Mouse (Mus musculus) layer of hippocampus, adult 2 months (tissue): ENCODE results near the gene Zfp655. TPM values are rescaled to one million over a fixed set of nuclear protein-coding genes. Genes with fewer than 3 reads are reported as not detected.
"Not testable (repeated sequence)": the region's sequence is repeated elsewhere in the genome, so short reads cannot be mapped to it uniquely, and the experiment has no call there.

Experiments used
- DNase-seq, 2 experiments: peaks; one replicate each; pipeline ENCODE4 v3.0.0; 2022; ENCODE audit warnings: low spot score in 2 of 2
- H3K27ac ChIP-seq: fragments of 200-600 bp; 2 replicates; pipeline ENCODE4 v1.8.1; 2022
- H3K4me3 ChIP-seq: fragments of 200-600 bp; 2 replicates; pipeline ENCODE4 v1.8.1; 2022; ENCODE audit warnings: mild to moderate bottlenecking
- CTCF ChIP-seq: fragments of 200-600 bp; conservative IDR thresholded peaks from 2 replicates; pipeline ENCODE4 v1.8.1; 2022; ENCODE audit warnings: antibody characterized with exemption, mild to moderate bottlenecking, moderate library complexity
- total RNA-seq, 2 experiments: library from RNA; stranded (reverse); gene quantifications; 2 replicates each; pipeline ENCODE4 v1.2.3; 2021

Zfp655 gene
- total RNA-seq, 2 experiments from 2014 or later: 27.5 to 28.4 TPM

DNA sequence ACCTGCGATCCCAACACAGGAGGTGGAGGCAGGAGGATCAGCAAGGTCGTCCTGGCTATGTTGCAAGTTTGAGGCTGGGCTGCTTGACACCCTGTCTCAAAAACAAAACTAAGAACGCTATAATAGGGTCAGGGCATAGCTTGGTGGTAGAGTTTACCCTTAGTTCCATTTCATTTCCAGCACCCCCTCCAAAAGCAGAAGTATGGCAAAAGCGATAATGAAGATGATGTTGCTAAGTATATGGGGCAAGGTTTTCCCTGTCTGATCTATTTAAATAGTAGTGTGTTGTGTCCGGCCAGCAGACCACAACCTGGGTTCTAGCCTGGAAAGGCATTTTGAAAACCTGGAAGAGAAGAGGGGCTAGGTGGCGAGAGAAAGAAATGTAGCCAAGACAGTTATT is 23.6 kb upstream of the Zfp655 start:
- no peak overlapping the region for H3K4me3 ChIP-seq
- TF ChIP-seq CTCF: no peak
- no peak overlapping the region for H3K27ac ChIP-seq
- DNase-seq: no peak

DNA sequence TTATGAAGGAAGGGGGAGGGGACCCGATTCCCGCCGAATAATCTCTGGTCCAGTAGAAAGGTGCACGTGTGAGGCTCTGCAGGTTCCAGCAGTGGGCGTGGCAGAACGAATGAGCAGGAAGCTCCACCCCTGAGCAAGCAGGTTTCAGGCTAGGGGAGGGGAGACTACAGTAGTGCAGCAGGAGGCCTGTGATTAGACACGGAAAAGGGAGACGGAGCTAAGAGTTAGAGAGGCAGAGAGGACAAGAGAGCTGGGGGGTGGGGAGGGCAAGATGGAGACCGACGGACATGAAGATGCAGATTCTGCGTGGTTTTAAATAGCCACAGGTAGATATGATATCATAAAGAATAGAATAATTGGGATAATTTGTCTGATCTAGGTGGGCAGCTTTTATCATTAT is 23.1 kb upstream of the Zfp655 start:
- not testable (repeated sequence) for DNase-seq, H3K4me3 ChIP-seq, H3K27ac ChIP-seq

DNA sequence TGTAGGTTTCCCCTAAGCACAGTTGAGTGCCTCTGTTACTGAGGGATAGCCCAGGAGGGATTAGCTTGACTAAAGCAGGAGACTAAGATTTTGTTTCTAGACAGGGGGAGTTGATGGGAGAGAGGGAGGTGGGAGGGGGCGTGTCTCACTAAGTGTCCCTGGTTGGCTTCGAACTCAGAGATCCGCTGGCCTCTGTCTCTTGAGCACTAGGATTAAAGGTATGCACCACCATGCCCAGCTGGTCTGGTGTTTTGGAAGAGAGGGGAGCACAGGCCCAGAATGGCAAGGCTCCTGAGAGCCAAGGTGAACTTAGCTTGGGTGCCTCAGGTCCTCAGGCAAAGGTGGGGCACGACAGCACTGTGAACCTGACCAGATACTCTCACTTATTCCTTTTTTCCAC is 20.2 kb upstream of the Zfp655 start:
- H3K27ac ChIP-seq: no peak overlapping the region
- no peak overlapping the region for H3K4me3 ChIP-seq
- no peak for DNase-seq
- no peak for TF ChIP-seq CTCF

DNA sequence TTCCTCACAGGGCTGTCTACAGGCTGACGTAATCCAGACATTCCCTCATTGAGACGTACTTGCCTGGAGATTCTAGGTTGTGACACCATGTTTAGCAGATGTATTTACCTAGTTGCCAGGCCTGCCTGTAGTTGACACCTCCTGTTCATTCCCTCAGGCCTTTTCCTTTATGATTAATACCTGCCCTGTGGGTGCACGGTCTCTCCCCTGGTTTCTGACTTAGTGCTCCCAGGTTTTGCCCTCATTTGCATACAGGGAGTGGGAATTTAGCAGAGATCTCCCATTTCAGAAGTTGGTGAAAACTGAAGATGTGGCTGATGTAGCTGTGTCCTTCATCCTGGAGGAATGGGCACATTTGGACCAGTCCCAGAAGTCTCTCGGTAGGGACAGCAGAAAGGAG is 19.3 kb upstream of the Zfp655 start:
- Histone ChIP-seq H3K27ac (no peak overlapping the region), H3K4me3 (no peak overlapping the region)
- no peak for TF ChIP-seq CTCF
- DNase-seq: no peak

DNA sequence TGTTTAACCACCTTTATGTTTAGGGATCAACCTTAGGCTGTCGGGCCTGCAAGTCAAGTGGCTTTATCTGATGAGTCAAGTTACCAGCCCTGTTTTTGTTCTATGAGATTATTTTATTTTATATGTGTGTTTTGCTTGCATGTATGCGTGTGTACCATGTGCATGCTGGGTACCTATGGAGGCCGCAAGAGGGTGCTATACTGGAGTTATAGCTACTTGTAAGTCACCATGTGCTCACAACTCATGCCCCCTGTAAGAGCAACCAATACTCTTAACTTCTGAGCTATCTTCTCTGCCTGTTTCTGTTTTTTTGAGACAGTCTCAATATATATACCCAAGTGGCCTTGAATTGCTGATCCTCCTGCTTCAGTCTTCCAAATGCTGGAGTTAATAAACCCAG is 18.0 kb upstream of the Zfp655 start:
- DNase-seq: no peak
- TF ChIP-seq CTCF: no peak
- Histone ChIP-seq H3K27ac (no peak overlapping the region), H3K4me3 (no peak overlapping the region)

DNA sequence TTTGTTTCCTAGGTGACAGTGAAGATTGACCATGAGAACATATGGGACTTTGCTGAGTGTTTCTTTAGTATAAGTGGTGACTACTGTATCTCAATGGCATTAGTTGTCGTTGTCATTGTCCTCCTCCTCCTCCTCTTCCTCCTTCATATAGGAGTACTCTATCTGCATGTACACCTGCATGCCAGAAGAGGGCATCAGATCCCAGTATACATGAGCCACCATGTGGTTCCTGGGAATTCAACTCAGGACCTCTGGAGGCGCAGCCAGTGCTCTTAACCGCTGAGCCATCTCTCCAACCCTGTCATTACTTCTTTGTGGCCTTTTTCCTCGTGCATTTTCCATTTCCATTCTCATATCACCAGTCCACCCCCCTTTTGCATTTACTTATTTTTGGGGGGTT is 16.8 kb upstream of the Zfp655 start:
- no peak for DNase-seq
- TF ChIP-seq CTCF: peak; percentile 70
- no peak overlapping the region for H3K4me3 ChIP-seq
- H3K27ac ChIP-seq: no peak overlapping the region

DNA sequence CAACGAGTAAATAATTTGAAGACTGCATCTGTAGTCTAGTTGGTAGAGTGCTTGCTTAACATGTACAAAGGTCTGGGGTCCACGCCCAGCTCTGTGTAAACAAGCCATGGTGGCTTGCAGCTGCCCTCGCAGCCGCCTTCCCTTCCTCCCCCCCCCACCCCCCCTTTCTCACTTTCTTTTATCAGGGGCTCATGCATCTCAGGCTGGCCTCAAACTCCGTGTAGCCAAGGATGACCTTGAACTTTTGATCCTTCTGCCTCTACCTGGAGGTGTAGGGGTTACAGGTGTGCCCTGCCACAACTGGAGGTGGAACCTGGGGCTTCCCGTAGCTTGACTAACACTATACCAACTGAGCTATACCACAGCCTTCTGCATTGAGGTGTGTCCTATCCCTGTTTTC is 13.8 kb upstream of the Zfp655 start:
- no peak for DNase-seq
- Histone ChIP-seq H3K4me3 (no peak overlapping the region), H3K27ac (no peak overlapping the region)
- no peak for TF ChIP-seq CTCF

DNA sequence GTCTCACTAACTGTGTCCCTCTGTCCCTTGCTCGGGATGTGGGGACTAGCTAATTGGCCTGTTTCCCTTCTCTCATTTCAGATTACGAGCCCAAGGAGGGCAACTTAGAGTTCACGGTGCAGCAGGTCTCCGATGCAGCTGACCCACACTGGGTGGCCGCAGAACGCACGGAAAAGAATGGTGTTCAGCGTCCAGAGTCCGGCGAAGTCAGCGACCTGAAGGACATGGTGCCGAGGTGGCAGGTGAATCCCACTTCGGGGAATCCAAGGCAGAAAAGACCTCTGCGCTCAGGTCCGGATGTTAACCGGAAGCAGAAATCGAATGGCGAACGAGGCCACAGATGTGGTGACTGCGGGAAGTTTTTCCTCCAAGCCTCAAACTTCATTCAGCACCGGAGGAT is 13.3 kb upstream of the Zfp655 start:
- no peak for TF ChIP-seq CTCF
- no peak for DNase-seq
- Histone ChIP-seq H3K4me3 (no peak overlapping the region), H3K27ac (no peak overlapping the region)

DNA sequence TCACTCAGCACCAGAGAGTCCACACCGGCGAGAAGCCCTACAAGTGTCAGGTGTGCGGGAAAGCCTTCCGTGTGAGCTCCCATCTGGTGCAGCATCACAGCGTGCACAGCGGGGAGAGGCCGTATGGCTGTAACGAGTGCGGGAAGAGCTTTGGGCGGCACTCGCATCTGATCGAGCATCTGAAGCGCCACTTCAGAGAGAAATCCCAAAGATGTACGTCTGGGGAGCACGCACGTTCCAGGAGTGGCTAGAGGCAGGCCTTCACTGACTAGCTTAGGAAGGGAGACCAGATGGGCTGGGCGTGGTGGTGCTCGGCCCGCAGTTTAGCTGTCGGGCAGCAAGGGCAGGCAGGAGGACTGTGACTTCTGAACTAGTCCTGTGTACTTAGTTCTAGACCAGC is 12.8 kb upstream of the Zfp655 start:
- no peak overlapping the region for H3K4me3 ChIP-seq
- no peak for TF ChIP-seq CTCF
- DNase-seq: no peak

DNA sequence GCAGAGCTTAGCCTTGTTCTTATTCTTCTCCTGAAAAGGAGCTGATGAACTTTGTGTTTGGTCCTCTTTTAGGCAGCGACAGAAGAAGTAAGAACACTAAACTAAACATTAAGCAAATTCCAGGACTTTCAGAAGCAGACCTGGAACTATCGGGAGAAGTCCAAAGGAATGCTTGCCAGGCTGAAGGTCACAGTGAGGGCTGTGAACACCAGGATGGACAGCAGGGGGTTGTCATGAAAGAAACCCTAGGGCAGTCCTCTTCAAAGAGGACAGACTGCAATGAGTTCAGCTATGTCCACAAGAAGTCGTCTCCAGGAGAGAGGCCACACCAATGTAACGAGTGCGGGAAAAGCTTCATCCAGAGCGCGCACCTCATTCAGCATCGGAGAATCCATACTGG is 11.5 kb upstream of the Zfp655 start:
- no peak overlapping the region for H3K4me3 ChIP-seq
- no peak for DNase-seq
- H3K27ac ChIP-seq: no peak overlapping the region
- TF ChIP-seq CTCF: no peak

More for the DNA sequence above, 12.8 kb upstream of the Zfp655 start:
- H3K27ac ChIP-seq: no peak overlapping the region

DNA sequence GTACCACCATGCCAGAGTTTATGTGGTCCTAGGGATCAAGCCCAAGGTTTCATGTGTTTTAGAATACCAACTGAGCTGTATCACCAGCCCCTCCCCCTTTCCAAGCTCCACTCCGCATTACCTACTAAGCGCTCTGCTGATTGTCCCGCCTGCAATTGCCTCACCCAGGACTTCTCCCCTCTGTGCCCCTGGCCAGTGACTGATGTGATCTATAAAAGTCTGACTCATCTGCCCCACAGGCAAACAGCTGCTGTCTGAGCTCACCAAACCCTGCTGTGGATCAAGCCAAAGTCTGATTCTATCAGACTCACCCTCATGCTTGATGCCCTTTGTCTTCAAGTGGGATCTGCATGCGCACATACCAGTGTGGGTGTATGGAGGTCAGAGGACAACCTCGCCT is 8.7 kb upstream of the Zfp655 start:
- no peak for DNase-seq
- TF ChIP-seq CTCF: no peak
- H3K27ac ChIP-seq: no peak overlapping the region
- H3K4me3 ChIP-seq: no peak overlapping the region

DNA sequence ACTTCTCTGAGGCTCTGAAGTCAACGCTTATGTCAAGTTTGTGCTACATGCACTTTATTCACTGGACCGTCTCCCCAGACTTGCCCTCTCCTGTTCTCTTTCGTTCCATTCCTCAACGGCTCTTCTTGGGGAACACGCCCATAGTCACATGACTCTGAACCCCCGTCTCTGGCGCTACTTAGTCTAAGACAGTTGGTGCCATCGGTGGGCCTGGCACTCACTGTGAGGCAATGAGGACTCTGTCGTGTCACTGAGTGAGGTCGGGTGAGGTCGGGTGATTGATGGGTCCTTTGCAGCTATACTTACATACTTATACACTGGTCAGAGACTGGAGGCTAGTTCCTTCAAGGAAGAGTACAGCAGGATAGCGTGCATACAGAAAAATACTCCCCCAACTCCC is 8.1 kb upstream of the Zfp655 start:
- no peak for DNase-seq
- Histone ChIP-seq H3K4me3 (no peak overlapping the region), H3K27ac (no peak overlapping the region)
- TF ChIP-seq CTCF: no peak

DNA sequence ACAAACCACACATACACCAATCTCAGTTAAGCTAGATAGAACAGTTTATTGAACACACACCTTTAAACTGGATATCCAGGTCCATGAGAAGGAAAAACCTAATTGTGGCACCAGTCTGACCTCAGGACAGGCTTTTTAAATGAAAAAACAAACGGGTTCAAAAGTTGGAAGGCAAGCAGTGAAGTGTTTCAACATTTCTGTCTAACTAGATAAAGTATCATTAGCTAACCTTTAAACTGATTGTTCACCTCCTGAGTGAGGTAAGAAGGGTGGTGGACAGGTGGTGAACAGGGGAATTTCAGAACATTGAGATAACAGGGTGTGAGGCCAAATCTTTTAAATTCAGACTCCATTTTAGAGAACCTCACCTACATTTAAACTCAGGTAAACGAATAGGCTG is 5.1 kb upstream of the Zfp655 start:
- no peak for DNase-seq
- H3K27ac ChIP-seq: no peak overlapping the region
- H3K4me3 ChIP-seq: no peak overlapping the region
- no peak for TF ChIP-seq CTCF

DNA sequence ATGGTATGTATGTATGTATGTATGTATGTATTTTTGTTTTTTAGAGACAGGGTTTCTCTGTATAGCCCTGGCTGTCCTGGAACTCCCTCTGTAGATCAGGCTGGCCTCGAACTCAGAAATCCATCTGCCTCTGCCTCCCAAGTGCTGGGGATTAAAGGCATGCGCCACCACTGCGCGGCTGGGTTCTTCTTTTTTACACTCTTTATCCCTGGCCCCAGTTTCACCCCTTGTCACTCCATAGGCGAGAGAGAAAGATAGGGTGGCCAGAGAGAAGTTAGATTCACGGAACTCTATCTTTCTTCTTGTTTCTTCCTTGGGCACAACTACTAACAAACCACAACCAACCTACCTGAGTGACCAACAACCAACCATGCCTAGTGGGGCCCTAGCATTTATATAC is 2.2 kb upstream of the Zfp655 start:
- DNase-seq, H3K27ac ChIP-seq, H3K4me3 ChIP-seq: not testable (repeated sequence)

DNA sequence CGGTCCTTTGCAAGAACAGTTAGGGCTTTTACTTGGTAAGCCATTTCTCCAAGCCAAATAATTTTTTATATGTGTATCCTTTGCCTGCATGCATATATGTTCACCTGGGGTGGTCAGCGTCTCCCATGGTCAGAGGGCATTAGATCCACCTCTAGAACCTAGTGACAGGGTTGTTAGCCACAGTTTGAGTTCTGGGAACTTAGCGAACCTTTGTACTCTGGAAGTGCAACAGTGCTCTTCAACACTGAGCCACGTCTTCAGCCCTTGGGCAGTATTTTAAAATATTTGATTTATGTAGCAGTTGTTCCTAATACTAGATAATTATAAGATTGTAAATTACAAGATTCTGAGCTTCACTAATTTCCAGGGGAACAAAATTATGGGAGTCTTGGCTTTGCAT is 874 bp upstream of the Zfp655 start:
- peak overlapping the region; percentile 74 for H3K4me3 ChIP-seq
- DNase-seq: no peak
- TF ChIP-seq CTCF: no peak
- peak overlapping the region; percentile 97 for H3K27ac ChIP-seq
